Mouse (Mus musculus) megakaryocyte, embryonic 14.5 days (primary cell): ENCODE measurements at regions not wholly inside any gene's neighbourhood (a gene's known extent, or its start where the extent isn't known, plus 50 kb on each side); places are given as distances from the start of the nearest gene placed in this dataset.

Source experiments
- H3K27me3 ChIP-seq: replicated peaks from 2 replicates; pipeline ENCODE3; 2012; ENCODE audit warnings: inconsistent platforms
- H3K36me3 ChIP-seq: replicated peaks from 2 replicates; pipeline ENCODE3; 2012; ENCODE audit warnings: low read length, inconsistent platforms, mixed read lengths
- H3K4me1 ChIP-seq: 2 replicates; pipeline ENCODE4 v1.6.1; 2012; ENCODE audit warnings: inconsistent platforms
- H3K4me3 ChIP-seq: replicated peaks from 2 replicates; pipeline ENCODE3; 2012; ENCODE audit warnings: moderate library complexity, mild to moderate bottlenecking, inconsistent platforms
- H3K9me3 ChIP-seq: 2 replicates; pipeline ENCODE4 v1.6.1; 2012; ENCODE audit warnings: inconsistent platforms
- FLI1 ChIP-seq: IDR thresholded peaks from 2 replicates; pipeline ENCODE4 v1.6.1; 2012; ENCODE audit warnings: low read length, inconsistent platforms, mixed read lengths
- GATA1 ChIP-seq: IDR thresholded peaks from 3 replicates; pipeline ENCODE4 v1.6.1; 2012; ENCODE audit warnings: mixed read lengths, low read length, inconsistent platforms, borderline replicate concordance

DNA sequence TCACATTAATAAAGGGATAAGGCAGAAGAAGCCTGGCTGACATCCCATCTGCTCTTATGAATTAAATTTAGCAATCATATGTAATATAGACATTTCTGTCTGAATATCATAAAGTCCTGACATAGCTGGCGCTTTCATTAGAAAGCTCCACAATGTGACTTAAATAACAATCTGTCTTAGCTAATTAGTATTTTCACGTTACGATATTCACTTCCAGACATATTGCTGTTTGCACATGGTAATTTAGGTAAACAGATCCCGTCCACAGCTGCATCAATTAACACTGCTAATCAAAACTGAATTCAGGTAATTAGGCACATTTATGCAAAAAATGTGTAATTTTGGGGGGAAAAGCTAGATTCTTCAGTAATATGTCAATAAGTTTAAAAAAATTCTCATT, 625.1 kb downstream of the Nedd1 start:
- TF ChIP-seq GATA1 (no peak), FLI1 (no peak)
- Histone ChIP-seq H3K4me1 (no peaks in the 10 kb centered on the region), H3K27me3 (no peaks in the 10 kb centered on the region), H3K9me3 (peaks cover 4% of the 10 kb centered on the region; the same call in 1 of the 2 replicates), H3K4me3 (no peak overlapping the region), H3K36me3 (no peaks in the 10 kb centered on the region)

DNA sequence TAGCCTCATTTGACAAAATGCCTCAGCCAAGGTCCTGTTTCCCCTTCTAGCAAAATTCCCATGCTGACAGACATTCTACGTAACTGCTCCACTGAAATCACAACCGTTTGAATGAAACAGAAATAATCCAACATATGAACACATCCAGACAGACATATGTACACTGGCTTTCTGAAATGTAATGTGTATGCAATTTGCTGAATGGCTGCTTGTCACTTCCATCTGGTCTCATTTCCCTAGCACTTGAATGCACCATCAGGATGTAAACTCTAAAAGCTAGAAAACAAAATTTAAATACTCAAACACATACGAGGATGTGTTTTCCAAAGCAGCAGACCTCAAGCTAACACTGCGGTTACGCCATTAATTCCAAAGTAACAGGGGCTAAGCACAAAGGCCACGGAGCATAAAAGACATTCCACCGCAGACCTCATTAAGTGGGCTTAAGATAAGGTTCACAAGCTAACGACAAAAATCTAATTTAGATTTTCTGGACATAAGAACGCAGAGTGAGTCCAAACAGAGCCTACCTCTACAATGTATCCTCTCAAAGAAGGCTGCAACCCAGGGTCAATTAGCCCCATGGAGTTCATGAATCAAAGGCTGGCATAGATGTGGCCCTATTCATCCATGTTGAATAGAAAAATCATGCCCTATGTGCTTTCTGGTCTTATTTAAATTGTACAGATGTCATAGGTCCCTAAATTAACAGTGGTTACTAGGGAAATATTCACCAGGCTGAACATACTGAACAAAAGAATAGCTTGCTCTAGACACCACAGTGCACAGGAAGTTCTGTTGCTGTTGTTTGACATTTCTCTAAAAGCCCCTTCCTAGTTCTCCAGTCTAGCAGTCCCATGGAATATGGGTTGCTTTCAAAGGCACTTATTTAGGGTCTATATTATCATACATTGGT, 630.5 kb downstream of the Nedd1 start:
- Histone ChIP-seq H3K27me3 (no peaks in the 10 kb centered on the region), H3K4me3 (no peak overlapping the region), H3K4me1 (no peaks in the 10 kb centered on the region), H3K9me3 (peaks cover 4% of the 10 kb centered on the region; the same call in 1 of the 2 replicates), H3K36me3 (no peaks in the 10 kb centered on the region)
- TF ChIP-seq FLI1 (no peak), GATA1 (no peak)

DNA sequence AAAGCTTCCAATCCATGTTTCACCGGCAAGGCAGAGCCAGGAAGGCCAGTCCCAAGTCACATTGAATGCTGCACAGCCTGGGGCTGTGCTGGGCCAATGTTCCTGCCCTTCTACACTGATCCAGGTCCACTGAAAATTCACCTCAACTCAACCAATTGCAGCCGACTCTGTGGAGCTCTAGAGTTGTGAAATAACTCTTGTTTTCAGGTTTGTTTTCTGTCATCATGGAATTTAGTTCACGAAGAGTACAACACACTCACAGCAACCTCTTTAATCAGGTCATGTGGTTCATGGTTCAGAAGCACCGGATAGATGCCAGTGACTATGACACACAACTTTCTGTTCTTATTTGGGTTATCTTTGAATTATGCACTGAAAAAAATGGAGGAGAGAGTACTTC, 640.1 kb downstream of the Nedd1 start:
- H3K27me3 ChIP-seq, result no peaks in the 10 kb centered on the region

DNA sequence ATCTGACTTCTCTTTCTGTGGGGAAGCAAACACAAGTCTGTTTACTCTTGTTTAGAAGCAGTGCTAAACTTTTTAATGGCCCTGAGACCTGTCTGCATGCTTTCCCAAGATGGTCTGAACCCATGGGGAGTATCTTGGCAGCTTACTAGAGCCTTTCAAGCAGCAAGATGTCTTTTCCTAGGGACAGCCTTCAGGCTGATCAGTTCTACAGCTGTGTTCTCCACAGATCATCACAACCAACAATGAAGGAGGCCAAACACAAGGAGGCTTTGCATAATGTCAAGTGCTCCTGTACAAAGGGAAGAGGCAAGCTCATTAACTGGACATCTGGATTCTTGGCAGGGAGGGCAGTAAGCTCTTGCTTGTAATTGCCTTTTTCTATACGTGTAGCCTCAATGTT, 641.0 kb downstream of the Nedd1 start:
- TF ChIP-seq FLI1 (no peak), GATA1 (no peak)
- H3K4me1 ChIP-seq, result no peaks in the 10 kb centered on the region
- H3K9me3 ChIP-seq, result peaks cover 23% of the 10 kb centered on the region
- no peaks in the 10 kb centered on the region for H3K27me3 ChIP-seq
- H3K36me3 ChIP-seq, result no peaks in the 10 kb centered on the region
- no peak overlapping the region for H3K4me3 ChIP-seq

More for the DNA sequence above, 640.1 kb downstream of the Nedd1 start:
- Histone ChIP-seq H3K36me3 (no peaks in the 10 kb centered on the region), H3K4me1 (no peaks in the 10 kb centered on the region), H3K4me3 (no peak overlapping the region), H3K9me3 (peaks cover 20% of the 10 kb centered on the region)
- TF ChIP-seq FLI1 (no peak), GATA1 (no peak)

DNA sequence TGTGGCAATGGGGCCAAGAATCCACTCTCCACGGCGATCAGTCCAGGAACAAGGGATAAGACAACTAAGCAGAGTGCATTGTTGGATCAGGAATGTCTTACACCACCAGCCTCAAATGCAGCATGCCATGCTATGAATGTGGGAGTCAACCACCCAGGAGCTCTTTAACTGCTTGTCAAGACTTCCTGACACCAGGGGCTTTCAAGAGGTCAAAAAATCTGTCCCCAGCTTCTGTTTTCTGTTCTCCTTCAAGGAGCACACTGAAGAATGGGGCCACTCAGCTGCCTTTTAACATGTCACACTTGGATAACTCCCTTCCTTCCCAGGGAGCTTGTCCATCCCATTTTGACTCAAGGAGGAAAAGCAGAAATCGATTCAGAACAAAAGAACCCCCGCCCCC, 642.8 kb downstream of the Nedd1 start:
- no peaks in the 10 kb centered on the region for H3K36me3 ChIP-seq
- no peak overlapping the region for H3K4me3 ChIP-seq
- TF ChIP-seq FLI1 (no peak), GATA1 (no peak)

DNA sequence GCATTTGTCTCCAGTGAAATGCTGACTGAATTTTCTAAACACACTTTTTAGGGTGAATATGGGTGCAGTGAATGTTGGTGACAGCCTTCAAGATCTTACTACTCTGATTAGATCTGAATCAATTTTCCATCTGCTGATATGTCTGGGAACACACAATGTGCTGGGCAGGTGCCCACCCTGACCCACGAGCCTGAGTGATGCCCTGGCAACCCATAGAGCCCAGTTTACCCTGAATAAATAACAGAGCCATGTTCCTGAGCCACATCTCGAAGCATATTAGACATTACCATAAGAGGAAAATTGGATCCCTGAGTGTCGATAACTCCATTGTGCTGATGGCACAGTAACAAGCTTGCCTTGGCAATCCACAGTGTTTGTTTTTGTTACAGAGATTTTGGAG, 644.9 kb downstream of the Nedd1 start:
- no peaks in the 10 kb centered on the region for H3K36me3 ChIP-seq
- TF ChIP-seq FLI1 (no peak), GATA1 (no peak)
- no peak overlapping the region for H3K4me3 ChIP-seq
- H3K27me3 ChIP-seq, result no peaks in the 10 kb centered on the region
- H3K9me3 ChIP-seq, result peaks cover 24% of the 10 kb centered on the region
- no peaks in the 10 kb centered on the region for H3K4me1 ChIP-seq

More for the DNA sequence above, 642.8 kb downstream of the Nedd1 start:
- no peaks in the 10 kb centered on the region for H3K4me1 ChIP-seq
- H3K27me3 ChIP-seq, result no peaks in the 10 kb centered on the region
- H3K9me3 ChIP-seq, result peaks cover 23% of the 10 kb centered on the region

DNA sequence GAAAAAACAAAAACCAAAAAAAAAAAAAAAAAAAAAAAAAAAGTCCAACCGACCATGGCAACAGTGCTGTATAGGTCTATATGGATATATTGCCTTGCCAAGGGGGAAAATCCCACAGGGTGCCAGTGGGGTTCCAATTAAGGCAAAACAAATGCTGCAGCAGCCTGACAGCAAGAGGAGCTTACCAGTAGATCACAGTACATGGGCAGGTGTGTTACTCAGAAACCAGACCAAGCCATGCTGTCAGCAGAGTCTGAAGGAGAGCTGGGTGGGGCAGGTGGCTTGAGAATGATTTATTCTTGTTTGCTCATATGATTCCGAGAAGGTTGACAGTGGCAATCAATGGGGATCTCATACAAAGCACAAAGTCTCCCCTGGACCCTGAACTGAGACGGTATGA, 645.5 kb downstream of the Nedd1 start:
- TF ChIP-seq GATA1 (no peak), FLI1 (no peak)
- no peak overlapping the region for H3K4me3 ChIP-seq
- H3K27me3 ChIP-seq, result no peaks in the 10 kb centered on the region
- no peaks in the 10 kb centered on the region for H3K36me3 ChIP-seq
- no peaks in the 10 kb centered on the region for H3K4me1 ChIP-seq
- H3K9me3 ChIP-seq, result peaks cover 23% of the 10 kb centered on the region

DNA sequence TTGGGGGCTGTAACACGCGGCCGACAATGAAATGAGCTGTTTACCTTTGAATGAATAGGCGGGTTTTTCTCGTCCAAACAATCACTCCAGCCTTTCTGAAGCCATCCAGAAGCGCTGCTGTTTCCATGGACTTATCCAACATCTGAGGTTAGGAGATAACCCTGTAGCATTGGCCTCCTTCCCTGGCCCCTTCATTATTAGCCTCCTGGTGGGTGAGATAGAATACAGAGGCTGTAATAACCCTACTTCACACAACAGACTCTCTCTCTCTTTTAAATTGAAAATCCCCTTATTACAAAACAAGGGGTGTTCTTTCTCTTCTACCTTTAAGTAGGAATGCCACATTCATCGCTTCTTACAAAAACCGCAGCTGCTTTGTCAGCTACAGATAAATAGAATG, 646.8 kb downstream of the Nedd1 start:
- no peaks in the 10 kb centered on the region for H3K27me3 ChIP-seq
- peaks cover 17% of the 10 kb centered on the region for H3K9me3 ChIP-seq
- H3K4me1 ChIP-seq, result no peaks in the 10 kb centered on the region
- no peak for TF ChIP-seq FLI1
- TF ChIP-seq GATA1, result no peak
- no peaks in the 10 kb centered on the region for H3K36me3 ChIP-seq
- H3K4me3 ChIP-seq, result no peak overlapping the region

DNA sequence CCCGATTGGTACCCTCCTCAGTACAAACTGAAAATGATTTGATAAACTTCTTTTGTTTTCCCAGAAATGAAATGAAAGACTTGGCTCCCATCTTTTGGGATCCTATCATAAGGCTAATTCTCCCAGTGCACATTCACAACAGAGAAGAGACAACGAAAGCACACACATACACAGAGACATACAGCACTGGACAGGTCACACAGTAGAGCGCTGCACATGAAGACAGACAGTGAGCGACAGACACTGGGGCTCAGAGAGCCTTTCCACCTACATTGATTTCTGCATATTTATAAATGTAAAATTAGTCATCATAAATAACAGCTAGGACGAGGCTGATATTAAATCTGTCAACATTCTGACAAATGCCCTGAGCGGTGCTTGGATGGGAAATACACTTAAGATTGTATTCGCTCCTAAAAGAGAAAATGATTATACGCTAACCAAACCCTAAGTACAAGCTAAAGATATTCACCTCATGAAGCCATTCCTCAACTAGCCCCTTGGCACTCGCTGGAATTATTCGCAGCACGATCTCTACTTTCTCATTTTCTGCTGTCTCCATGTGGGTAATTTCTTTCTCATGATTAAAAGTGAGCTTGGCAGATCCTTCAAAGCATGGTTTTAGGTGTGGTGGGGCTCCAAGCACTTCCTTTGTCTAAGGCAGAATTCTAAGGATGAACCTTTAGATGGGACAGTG, 647.4 kb downstream of the Nedd1 start:
- Histone ChIP-seq H3K9me3 (peaks cover 14% of the 10 kb centered on the region), H3K36me3 (no peaks in the 10 kb centered on the region)

DNA sequence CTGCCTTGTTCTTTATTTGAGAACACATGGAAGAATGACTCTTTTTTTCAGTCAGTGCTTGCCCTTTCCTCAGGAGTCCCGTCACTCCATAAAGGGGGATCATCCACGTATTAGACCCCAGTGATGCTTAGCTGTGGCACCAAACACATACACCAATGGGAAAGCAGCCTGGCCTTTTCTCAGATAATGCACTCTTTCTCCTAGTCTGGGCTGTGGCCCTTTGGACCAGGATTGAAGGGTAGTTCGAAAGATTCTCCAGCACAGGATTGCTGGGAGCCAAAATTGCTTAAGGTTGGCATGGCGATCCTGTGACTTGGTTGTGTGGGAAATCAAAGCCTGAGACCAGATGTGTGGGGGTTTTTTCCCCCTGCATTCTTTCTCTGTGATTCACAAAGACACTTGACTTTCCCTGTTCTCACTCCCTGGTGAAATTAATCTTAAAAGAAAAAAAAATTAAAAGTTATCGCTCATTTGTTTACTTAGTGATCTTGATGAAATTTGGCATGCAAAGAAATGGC, 648.3 kb downstream of the Nedd1 start:
- no peaks in the 10 kb centered on the region for H3K36me3 ChIP-seq
- H3K4me1 ChIP-seq, result no peaks in the 10 kb centered on the region
- H3K9me3 ChIP-seq, result peaks cover 16% of the 10 kb centered on the region
- H3K27me3 ChIP-seq, result no peaks in the 10 kb centered on the region
- H3K4me3 ChIP-seq, result no peak overlapping the region
- TF ChIP-seq GATA1 (no peak), FLI1 (no peak)

More for the DNA sequence above, 647.4 kb downstream of the Nedd1 start:
- H3K4me3 ChIP-seq, result no peak overlapping the region
- H3K27me3 ChIP-seq, result no peaks in the 10 kb centered on the region
- no peak for TF ChIP-seq GATA1
- H3K4me1 ChIP-seq, result no peaks in the 10 kb centered on the region
